Mouse (Mus musculus) retina, embryonic 14.5 days (tissue): ENCODE data around the gene Arl4d.
"Not testable (repeated sequence)": the region's sequence is repeated elsewhere in the genome, so short reads cannot be mapped to it uniquely, and the experiment has no call there.

Experiments used
- DNase-seq: peaks from one replicate; pipeline ENCODE4 v3.0.0-alpha.2; 2015; ENCODE audit warnings: low spot score

Arl4d gene

GRCm38 (mm10) chr11:101645411-101646282 lies 19.7 kb upstream of the Arl4d start:
- DNase-seq = peak; percentile 86

GRCm38 (mm10) chr11:101646283-101646794 lies 19.0 kb upstream of the Arl4d start:
- DNase-seq = not testable (repeated sequence)

- not testable (repeated sequence) for DNase-seq
Measured at GRCm38 (mm10) chr11:101647093-101647492, 18.2 kb upstream of the Arl4d start.

DNA sequence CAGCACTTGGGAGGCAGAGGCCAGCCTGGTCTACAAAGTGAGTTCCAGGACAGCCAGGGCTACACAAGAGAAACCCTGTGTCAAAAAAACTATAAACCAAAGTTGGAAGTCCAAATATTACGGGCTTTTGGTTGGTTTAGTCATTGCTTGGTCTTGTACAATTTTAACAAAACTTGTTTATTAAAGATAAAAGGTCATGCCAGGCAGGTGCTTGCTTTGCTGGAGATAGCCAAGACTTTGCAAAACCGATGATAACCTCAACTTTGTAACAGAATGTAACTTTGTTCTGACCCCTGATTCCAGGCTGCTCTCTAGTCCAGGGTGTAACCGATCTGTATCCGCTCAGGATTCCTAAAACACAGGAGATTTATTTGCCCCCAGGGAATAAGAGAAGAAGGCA lies 9.0 kb upstream of the Arl4d start:
- no peak for DNase-seq

GRCm38 (mm10) chr11:101657528-101657885 lies 7.8 kb upstream of the Arl4d start:
- no peak for DNase-seq

- DNase-seq = peak; percentile 92
Measured at GRCm38 (mm10) chr11:101657886-101658750, 7.2 kb upstream of the Arl4d start.

- DNase-seq = peak; percentile 94
Measured at GRCm38 (mm10) chr11:101658751-101659558, 6.4 kb upstream of the Arl4d start.

- no peak for DNase-seq
Measured at GRCm38 (mm10) chr11:101661191-101661590, 4.2 kb upstream of the Arl4d start.

GRCm38 (mm10) chr11:101661786-101662185 lies 3.6 kb upstream of the Arl4d start:
- DNase-seq = no peak

GRCm38 (mm10) chr11:101663229-101664027 lies 1.9 kb upstream of the Arl4d start:
- no peak for DNase-seq

DNA sequence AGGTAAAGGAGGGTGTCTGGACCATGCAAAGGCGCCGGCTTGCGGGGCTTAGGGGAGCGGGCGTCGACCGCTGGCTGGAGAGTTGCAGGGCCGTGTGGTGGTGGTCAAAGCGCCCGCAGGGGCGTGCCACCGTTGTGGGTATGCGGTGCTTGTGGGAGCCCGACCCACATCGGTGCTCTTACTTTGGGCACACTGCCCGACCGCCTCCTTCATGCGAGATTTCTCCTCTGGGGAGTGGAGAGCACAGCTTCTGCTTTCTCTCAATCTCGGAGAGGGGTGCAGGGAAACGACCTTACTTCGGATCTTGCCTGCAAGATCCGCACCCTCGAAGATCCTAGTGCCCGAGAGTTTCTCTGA lies 273 bp downstream of the Arl4d start:
- DNase-seq = no peak

- no peak for DNase-seq
Measured at GRCm38 (mm10) chr11:101666626-101667345, 1.4 kb downstream of the Arl4d start.

DNA sequence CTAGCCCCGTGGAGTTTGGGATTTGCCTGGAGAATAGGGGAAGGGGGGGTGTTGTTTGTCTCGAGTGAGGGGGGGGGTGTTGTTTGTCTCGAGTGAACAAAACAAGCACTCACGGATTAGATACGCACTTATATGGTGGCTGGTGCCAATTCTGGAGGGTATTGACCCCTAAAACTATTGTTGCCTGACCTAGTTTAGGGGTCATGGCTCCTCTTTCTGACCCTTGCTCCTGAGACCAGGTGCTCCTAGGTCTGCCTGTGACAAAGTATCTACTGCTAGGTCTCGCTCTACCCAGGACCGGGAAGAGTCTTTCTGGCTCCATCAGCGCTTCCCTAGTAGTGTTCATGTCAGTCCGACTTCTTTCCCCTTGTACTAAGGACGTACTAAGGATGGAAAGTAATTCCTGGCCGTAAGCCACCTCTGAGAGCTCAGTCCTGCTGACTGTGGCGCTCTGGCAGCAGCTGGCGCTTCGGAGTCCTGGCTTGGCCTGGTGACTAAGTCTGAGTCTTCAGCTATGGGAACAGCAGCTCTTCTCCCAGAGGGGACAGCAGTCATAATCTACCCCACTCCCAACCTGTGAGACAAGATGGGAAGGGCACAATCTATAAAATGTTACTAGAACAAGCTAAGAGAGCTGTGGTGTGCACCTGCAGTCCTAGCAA lies 2.7 kb downstream of the Arl4d start:
- DNase-seq = no peak

- no peak for DNase-seq
Measured at GRCm38 (mm10) chr11:101668546-101669261, 3.4 kb downstream of the Arl4d start.

- no peak for DNase-seq
Measured at GRCm38 (mm10) chr11:101670334-101670733, 5.0 kb downstream of the Arl4d start.

GRCm38 (mm10) chr11:101671255-101671654 lies 5.9 kb downstream of the Arl4d start:
- no peak for DNase-seq

GRCm38 (mm10) chr11:101673010-101673642 lies 7.8 kb downstream of the Arl4d start:
- peak; percentile 17 for DNase-seq

DNA sequence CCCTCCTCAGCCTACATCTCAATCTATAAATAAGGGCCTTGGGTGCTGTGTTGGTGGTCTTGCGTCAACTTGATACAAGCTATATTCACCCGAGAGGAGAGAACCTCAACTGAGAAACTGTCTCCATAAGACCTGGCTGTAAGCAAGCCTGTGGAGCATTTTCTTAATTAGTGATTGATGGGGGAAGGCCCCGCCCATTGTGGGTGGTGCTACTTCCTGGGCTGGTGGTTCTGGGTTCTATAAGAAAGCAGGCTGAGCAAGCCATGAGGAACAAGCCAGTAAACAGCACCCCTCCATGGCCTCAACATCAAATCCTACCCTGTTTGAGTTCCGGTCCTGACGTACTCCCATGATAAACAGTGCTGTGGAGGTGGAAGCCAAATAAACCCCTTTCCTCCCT lies 8.8 kb downstream of the Arl4d start:
- no peak for DNase-seq

DNA sequence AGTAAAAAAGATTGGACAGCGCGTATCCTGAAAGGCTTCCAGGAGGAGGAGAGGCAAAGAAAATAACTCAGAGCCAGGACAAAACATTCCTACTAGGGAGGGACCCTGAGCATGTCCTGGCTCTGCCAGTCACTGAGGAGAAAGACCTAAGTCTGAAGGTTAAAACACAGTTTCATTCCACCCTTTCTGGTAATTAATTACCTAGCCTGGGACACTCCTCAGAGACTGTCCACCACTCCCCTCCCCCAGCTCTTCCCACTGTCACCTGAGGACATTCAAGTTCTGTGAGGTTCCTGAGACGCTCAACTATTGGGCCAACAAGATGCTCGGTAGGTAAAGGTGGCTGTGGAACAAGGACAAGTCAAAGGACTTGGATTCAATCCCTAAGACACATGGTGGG lies 10.0 kb downstream of the Arl4d start:
- DNase-seq = no peak
